Mouse (Mus musculus) right cerebral cortex, postnatal 36 days (tissue): Measurements from ENCODE around the gene Brwd3.

ENCODE experiments used
- DNase-seq, 2 experiments: peaks; one replicate each; pipeline ENCODE4 v3.0.0; 2022; ENCODE audit warnings: low spot score in 2 of 2, mixed read lengths in 1 of 2

Brwd3 gene

GRCm38 (mm10) chrX:108834090-108834774, at the start of gene Brwd3:
Gene Brwd3 (minus strand): TSS chrX:108834372.
- DNase-seq: peak; percentile 81 to 89

GRCm38 (mm10) chrX:108862632-108863031, 28.5 kb upstream of the Brwd3 start:
- no peak for DNase-seq

GRCm38 (mm10) chrX:108842705-108843104, 8.5 kb upstream of the Brwd3 start:
- peak in 1 of 2 experiments; percentile 6 for DNase-seq

- DNase-seq: no peak
Measured at GRCm38 (mm10) chrX:108836416-108836815, 2.2 kb upstream of the Brwd3 start.

- no peak for DNase-seq
Measured at GRCm38 (mm10) chrX:108835233-108835632, 1.1 kb upstream of the Brwd3 start.

GRCm38 (mm10) chrX:108833381-108834020, 671 bp downstream of the Brwd3 start:
- peak; percentile 0 to 8 for DNase-seq

- DNase-seq: peak; percentile 68 to 72
Measured at GRCm38 (mm10) chrX:108832674-108833189, 1.4 kb downstream of the Brwd3 start.

GRCm38 (mm10) chrX:108831231-108831630, 2.9 kb downstream of the Brwd3 start:
- DNase-seq: no peak

- no peak for DNase-seq
Measured at GRCm38 (mm10) chrX:108828111-108828510, 6.1 kb downstream of the Brwd3 start.

- DNase-seq: no peak
Measured at GRCm38 (mm10) chrX:108797268-108797667, 36.9 kb downstream of the Brwd3 start.

GRCm38 (mm10) chrX:108783724-108784123, 50.4 kb downstream of the Brwd3 start:
- no peak for DNase-seq

- no peak for DNase-seq
Measured at GRCm38 (mm10) chrX:108731755-108732154, 102.4 kb downstream of the Brwd3 start.

GRCm38 (mm10) chrX:108729564-108729963, 104.6 kb downstream of the Brwd3 start:
- DNase-seq: no peak

GRCm38 (mm10) chrX:108729068-108729467, 105.1 kb downstream of the Brwd3 start:
- DNase-seq: no peak

GRCm38 (mm10) chrX:108728334-108728733, 105.8 kb downstream of the Brwd3 start:
- no peak for DNase-seq

- DNase-seq: no peak
Measured at GRCm38 (mm10) chrX:108724241-108724640, 109.9 kb downstream of the Brwd3 start.

GRCm38 (mm10) chrX:108722447-108722846, 111.7 kb downstream of the Brwd3 start:
- no peak for DNase-seq

GRCm38 (mm10) chrX:108704312-108704711, 129.9 kb downstream of the Brwd3 start:
- no peak for DNase-seq
